Mouse (Mus musculus): Measurements from ENCODE around the gene Tshz2. TPM values are rescaled to one million over a fixed set of nuclear protein-coding genes. Genes with fewer than 3 reads are reported as not detected.

The Tshz2 gene
- polyA plus RNA-seq, 1 experiment, result 4.5 TPM

GRCm38 (mm10) chr2:170101932-170102331, 469.1 kb downstream of the Tshz2 start:
- no peak for TF ChIP-seq CTCF (IDR thresholded peaks at IDR 0.05; ENCODE audit: control insufficient read depth, insufficient read depth, insufficient replicate concordance, low read depth, low read length)
- no peak for TF ChIP-seq POLR2A (IDR thresholded peaks at IDR 0.05; ENCODE audit: control insufficient read depth, low read depth, low read length)
- H3K36me3 ChIP-seq (ENCODE audit: control insufficient read depth, insufficient read depth, low read length), result no peaks in the 10 kb centered on the region
- H3K27me3 ChIP-seq (ENCODE audit: control insufficient read depth, insufficient read depth, low read length), result no peaks in the 10 kb centered on the region
- H3K4me1 ChIP-seq (ENCODE audit: control insufficient read depth, insufficient read depth, low read length), result 0 out of 2 replicates have a peak, but pooled peaks cover 2% of the 10 kb centered on the region
- H3K27ac ChIP-seq (ENCODE audit: control insufficient read depth, insufficient read depth, low read depth, low read length), result no peak overlapping the region
- no peak overlapping the region for H3K4me3 ChIP-seq (ENCODE audit: control insufficient read depth, low read depth, low read length)

- no peaks in the 10 kb centered on the region for H3K27me3 ChIP-seq (ENCODE audit: control insufficient read depth, insufficient read depth, low read length)
- H3K4me1 ChIP-seq (ENCODE audit: control insufficient read depth, insufficient read depth, low read length), result 0 out of 2 replicates have a peak, but pooled peaks cover 2% of the 10 kb centered on the region
- H3K4me3 ChIP-seq (ENCODE audit: control insufficient read depth, low read depth, low read length), result no peak overlapping the region
- no peak overlapping the region for H3K27ac ChIP-seq (ENCODE audit: control insufficient read depth, insufficient read depth, low read depth, low read length)
- TF ChIP-seq POLR2A (IDR thresholded peaks at IDR 0.05; ENCODE audit: control insufficient read depth, low read depth, low read length) (no peak), CTCF (IDR thresholded peaks at IDR 0.05; ENCODE audit: control insufficient read depth, insufficient read depth, insufficient replicate concordance, low read depth, low read length) (no peak)
- H3K36me3 ChIP-seq (ENCODE audit: control insufficient read depth, insufficient read depth, low read length), result no peaks in the 10 kb centered on the region
Measured at GRCm38 (mm10) chr2:170103341-170103740, 470.5 kb downstream of the Tshz2 start.

- H3K27ac ChIP-seq (ENCODE audit: control insufficient read depth, insufficient read depth, low read depth, low read length), result no peak overlapping the region
- no peaks in the 10 kb centered on the region for H3K27me3 ChIP-seq (ENCODE audit: control insufficient read depth, insufficient read depth, low read length)
- TF ChIP-seq CTCF (IDR thresholded peaks at IDR 0.05; ENCODE audit: control insufficient read depth, insufficient read depth, insufficient replicate concordance, low read depth, low read length) (peak; percentile 67; the same call in 1 of the 2 replicates), POLR2A (IDR thresholded peaks at IDR 0.05; ENCODE audit: control insufficient read depth, low read depth, low read length) (no peak)
Measured at GRCm38 (mm10) chr2:170103852-170104251, 471.0 kb downstream of the Tshz2 start.

GRCm38 (mm10) chr2:170104396-170104795, 471.6 kb downstream of the Tshz2 start:
- H3K27ac ChIP-seq (ENCODE audit: control insufficient read depth, insufficient read depth, low read depth, low read length), result no peak overlapping the region

More at GRCm38 (mm10) chr2:170103852-170104251, 471.0 kb downstream of the Tshz2 start:
- no peak overlapping the region for H3K4me3 ChIP-seq (ENCODE audit: control insufficient read depth, low read depth, low read length)
- H3K4me1 ChIP-seq (ENCODE audit: control insufficient read depth, insufficient read depth, low read length), result 0 out of 2 replicates have a peak, but pooled peaks cover 2% of the 10 kb centered on the region
- H3K36me3 ChIP-seq (ENCODE audit: control insufficient read depth, insufficient read depth, low read length), result no peaks in the 10 kb centered on the region

GRCm38 (mm10) chr2:170106000-170106399, 473.2 kb downstream of the Tshz2 start:
- Histone ChIP-seq H3K36me3 (ENCODE audit: control insufficient read depth, insufficient read depth, low read length) (no peaks in the 10 kb centered on the region; the same call in 1 of the 2 replicates), H3K4me3 (ENCODE audit: control insufficient read depth, low read depth, low read length) (no peak overlapping the region), H3K4me1 (ENCODE audit: control insufficient read depth, insufficient read depth, low read length) (no peaks in the 10 kb centered on the region), H3K27ac (ENCODE audit: control insufficient read depth, insufficient read depth, low read depth, low read length) (no peak overlapping the region), H3K27me3 (ENCODE audit: control insufficient read depth, insufficient read depth, low read length) (no peaks in the 10 kb centered on the region)
- no peak for TF ChIP-seq CTCF (IDR thresholded peaks at IDR 0.05; ENCODE audit: control insufficient read depth, insufficient read depth, insufficient replicate concordance, low read depth, low read length)
- no peak for TF ChIP-seq POLR2A (IDR thresholded peaks at IDR 0.05; ENCODE audit: control insufficient read depth, low read depth, low read length)

More at GRCm38 (mm10) chr2:170104396-170104795, 471.6 kb downstream of the Tshz2 start:
- Histone ChIP-seq H3K27me3 (ENCODE audit: control insufficient read depth, insufficient read depth, low read length) (no peaks in the 10 kb centered on the region), H3K4me1 (ENCODE audit: control insufficient read depth, insufficient read depth, low read length) (no peaks in the 10 kb centered on the region), H3K4me3 (ENCODE audit: control insufficient read depth, low read depth, low read length) (no peak overlapping the region), H3K36me3 (ENCODE audit: control insufficient read depth, insufficient read depth, low read length) (no peaks in the 10 kb centered on the region)
- TF ChIP-seq CTCF (IDR thresholded peaks at IDR 0.05; ENCODE audit: control insufficient read depth, insufficient read depth, insufficient replicate concordance, low read depth, low read length), result no peak
- no peak for TF ChIP-seq POLR2A (IDR thresholded peaks at IDR 0.05; ENCODE audit: control insufficient read depth, low read depth, low read length)

- H3K36me3 ChIP-seq (ENCODE audit: control insufficient read depth, insufficient read depth, low read length), result no peaks in the 10 kb centered on the region; the same call in 1 of the 2 replicates
- TF ChIP-seq CTCF (IDR thresholded peaks at IDR 0.05; ENCODE audit: control insufficient read depth, insufficient read depth, insufficient replicate concordance, low read depth, low read length) (no peak), POLR2A (IDR thresholded peaks at IDR 0.05; ENCODE audit: control insufficient read depth, low read depth, low read length) (no peak)
- no peaks in the 10 kb centered on the region for H3K4me1 ChIP-seq (ENCODE audit: control insufficient read depth, insufficient read depth, low read length)
Measured at GRCm38 (mm10) chr2:170107791-170108190, 475.0 kb downstream of the Tshz2 start.

GRCm38 (mm10) chr2:170109528-170109927, 476.7 kb downstream of the Tshz2 start:
- Histone ChIP-seq H3K27me3 (ENCODE audit: control insufficient read depth, insufficient read depth, low read length) (no peaks in the 10 kb centered on the region), H3K36me3 (ENCODE audit: control insufficient read depth, insufficient read depth, low read length) (no peaks in the 10 kb centered on the region; the same call in none of the 2 replicates), H3K4me3 (ENCODE audit: control insufficient read depth, low read depth, low read length) (no peak overlapping the region), H3K27ac (ENCODE audit: control insufficient read depth, insufficient read depth, low read depth, low read length) (no peak overlapping the region), H3K4me1 (ENCODE audit: control insufficient read depth, insufficient read depth, low read length) (no peaks in the 10 kb centered on the region)
- TF ChIP-seq POLR2A (IDR thresholded peaks at IDR 0.05; ENCODE audit: control insufficient read depth, low read depth, low read length) (no peak), CTCF (IDR thresholded peaks at IDR 0.05; ENCODE audit: control insufficient read depth, insufficient read depth, insufficient replicate concordance, low read depth, low read length) (no peak)

More at GRCm38 (mm10) chr2:170107791-170108190, 475.0 kb downstream of the Tshz2 start:
- Histone ChIP-seq H3K4me3 (ENCODE audit: control insufficient read depth, low read depth, low read length) (no peak overlapping the region), H3K27me3 (ENCODE audit: control insufficient read depth, insufficient read depth, low read length) (no peaks in the 10 kb centered on the region), H3K27ac (ENCODE audit: control insufficient read depth, insufficient read depth, low read depth, low read length) (no peak overlapping the region)
